Mouse (Mus musculus): ENCODE measurements at regions not wholly inside any gene's neighbourhood (a gene's known extent, or its start where the extent isn't known, plus 50 kb on each side); places are given as distances from the start of the nearest gene placed in this dataset.
A peak's percentile ranks its signal among the peaks of the same experiment; 100 is the strongest.

DNA sequence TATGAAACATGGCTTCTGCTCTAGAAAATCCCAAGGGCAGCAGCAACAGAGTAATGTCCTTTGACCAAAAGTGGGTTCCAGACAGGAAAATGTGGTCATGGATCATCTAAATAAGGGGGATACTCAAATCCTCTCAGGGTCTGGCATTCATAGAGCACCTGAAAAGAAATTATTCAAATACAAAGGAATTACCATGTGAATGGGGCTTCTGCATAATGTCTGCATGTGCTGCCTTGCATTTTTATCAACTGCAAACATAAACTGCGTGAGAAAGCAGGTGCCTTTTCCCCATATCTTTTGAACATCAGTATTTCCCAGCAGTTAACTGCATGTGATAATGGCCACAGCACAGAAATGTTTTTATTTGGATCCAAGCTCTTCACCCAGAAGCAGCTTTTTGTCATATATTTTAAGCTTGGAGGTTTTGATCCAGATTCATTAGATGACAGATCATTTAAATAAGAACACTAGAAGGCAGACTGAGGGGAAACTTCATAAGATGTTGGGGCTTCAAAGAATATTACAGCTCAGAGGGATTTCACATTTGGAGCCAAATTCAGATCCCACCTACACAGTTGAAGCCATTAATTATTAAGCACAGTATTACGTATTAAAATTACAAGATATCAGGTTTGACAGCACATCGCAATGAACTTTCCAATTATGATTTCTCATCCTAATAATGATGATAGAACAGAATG, 527.8 kb downstream of the Gm11232 start:
- DNase-seq (ENCODE audit: low spot score in 2 of 2): no peak

DNA sequence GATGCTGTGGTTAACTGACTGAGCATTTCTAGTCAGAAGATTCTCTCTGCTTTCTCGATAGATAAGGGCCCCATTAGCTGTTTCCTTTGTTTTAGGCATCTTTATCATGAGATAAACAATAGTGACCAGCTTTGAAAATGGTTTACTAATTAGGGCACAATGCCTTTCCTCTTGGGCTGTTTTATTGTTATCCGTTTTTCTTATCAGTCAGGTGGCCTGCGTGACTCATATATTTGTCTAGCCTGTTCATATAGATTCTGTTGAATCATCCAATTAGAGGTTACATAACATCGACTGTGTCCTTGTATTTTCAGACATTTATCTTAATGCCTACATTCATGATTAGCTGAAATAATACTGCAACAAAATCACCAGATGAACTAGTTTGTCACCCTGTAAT, 531.1 kb downstream of the Gm11232 start:
- DNase-seq (ENCODE audit: low spot score in 2 of 2): no peak

DNA sequence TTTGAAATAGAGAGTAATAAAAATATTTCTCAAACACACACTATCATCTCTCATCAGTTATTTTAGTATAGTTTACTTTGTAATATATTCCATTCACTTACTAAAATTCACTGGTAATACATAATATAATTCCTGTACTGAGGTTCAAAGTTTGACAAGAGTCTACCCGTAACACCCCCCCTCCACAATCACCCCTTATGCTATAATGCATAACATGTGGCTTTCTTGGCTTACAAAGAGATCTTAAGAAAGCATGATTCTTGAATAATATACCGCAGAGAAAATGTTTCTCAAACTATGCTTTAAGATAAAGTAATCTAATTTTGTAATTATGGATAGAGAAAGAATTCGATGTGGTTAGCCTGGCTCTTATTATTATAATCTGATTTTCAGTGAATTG, 539.7 kb downstream of the Gm11232 start:
- DNase-seq (ENCODE audit: low spot score in 2 of 2): no peak

DNA sequence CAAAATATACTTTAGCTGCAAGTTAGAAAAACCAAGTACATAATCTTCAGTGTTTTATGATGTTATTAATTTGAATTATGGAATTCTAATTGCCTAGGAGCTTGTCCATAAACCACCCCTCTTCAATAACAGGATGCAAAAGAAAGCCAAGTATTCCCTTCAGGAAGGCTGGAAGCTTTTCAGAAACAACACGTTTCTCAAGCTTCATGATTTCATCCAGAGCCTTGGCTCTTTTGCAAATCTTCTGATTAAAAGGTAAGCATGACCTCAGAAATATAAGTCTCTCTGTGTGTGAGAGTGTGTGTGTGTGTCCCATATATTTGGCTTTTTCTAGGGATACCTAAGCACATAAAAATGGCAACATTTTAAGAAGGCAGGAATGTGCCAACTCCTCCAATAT, 570.0 kb downstream of the Gm11232 start:
- DNase-seq (ENCODE audit: low spot score in 2 of 2): no peak

DNA sequence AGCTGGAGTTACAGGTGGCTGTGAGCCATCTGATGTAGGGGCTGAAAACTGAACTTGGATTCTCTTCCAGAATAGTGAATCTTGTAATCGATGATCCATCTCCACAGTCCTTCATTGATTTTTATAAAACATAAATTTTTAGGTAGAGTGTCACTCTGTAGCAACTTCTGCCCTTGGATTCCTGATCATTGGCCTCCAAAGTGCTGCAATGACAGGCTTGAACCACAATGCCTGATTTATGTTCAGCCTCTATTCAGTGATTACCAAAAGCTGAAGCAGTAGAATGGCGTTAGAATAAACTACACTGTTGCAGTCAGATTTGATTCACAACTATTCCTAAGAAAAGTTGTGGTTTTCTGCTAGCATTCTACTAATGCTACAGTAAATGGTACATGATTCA, 580.1 kb downstream of the Gm11232 start:
- no peak for DNase-seq (ENCODE audit: low spot score in 2 of 2)

DNA sequence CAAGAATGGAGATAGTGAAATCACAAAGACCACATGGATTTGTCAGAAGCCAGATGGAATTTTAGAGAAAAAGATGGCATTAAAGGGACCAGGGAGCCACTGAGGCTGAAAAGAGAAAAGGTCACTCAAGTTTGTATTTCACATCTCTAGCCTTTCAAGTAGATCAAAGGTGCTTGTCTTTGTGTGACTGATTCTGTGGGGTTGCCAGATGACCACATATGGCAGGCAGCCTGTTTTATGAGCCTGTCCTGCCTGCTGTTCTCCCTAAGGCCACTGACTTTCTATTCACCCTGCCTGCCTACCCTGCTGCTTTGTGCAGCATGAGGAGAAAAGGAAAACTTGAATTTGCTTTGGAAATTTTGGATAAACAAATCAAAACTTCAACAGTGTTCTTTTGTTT, 592.0 kb downstream of the Gm11232 start:
- DNase-seq (ENCODE audit: low spot score in 2 of 2): no peak

DNA sequence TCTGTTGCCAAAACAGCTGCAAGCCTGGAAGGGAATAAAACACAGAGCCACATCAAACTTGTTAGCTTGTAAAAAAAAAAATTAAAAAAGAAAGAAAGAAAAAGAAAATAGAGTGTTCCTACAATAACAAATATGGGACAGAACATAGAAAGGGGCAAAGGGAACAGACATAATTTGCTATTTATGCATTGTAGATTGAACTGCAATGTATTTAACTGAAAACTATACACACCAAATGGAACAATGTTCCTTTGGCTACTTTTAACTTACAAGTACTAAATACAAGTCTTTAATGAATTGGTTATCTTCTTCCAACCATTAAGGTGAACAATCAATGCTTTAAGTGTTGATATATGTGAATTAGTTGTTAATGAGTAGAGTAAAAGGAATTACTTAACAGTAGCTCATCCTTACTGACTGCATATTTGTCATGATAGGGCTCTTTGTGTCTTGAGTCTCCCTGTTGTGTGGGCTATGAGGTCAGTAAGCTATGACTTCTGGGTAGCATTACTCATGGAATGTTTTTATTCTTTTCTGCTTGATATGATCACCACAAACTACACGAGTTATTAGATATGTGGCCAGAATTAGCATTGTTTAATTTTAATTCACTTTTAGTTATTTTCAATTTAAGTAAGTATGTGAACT, 597.0 kb upstream of the Megf9 start:
- DNase-seq (ENCODE audit: low spot score in 2 of 2): no peak

DNA sequence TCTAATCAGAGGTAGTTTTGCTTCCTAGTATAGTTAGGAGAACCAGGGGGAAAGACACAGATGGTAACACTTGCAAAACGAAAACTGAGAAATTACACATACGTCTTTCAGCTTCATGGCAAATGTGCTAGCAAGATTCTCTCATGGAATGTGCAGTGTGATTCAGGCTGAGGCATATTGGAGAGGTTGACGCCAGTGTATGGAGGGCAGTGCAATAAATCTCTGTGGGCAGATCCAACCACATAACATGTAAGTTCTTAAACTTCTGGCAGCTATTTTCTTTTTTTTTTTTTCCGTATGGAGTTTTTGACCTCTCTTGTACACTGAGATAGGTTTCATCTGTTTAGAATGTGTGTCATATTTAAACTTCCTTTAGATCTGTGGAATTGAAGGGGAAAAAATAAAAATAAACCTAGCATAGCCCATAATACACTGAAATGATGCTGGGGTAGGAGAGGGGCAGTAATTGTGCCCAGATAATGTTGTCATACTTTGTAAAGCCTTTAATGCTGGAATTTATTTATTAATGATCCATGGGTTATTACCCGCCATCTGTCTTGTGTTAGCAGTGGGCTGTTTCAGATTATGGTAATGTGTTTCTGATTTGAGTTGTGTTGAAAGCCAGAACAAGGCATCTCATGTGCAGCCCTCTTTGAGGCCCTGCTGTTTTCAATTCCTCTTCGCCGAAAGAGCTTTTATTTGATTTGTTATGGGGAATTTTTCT, 596.3 kb upstream of the Megf9 start:
- DNase-seq (ENCODE audit: low spot score in 2 of 2): peak; percentile 1 to 33

DNA sequence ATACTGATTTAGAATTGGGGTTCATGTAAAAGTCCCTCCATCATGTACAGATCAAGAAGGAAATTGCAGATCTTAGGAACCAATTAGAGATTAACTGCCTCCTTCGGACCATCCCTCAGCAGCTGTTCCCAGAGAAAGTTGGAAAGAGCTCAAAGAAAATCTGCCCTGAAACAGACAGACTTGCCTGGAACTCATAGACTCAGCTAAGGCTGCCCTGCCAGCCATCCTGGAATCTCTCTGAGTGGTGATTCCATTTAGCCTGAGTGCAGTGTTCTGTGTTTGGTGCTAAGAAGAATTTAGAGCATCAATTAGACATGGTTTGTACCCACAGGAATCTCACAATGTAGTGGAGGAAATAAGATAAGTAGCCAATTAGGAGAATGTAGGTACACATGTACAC, 594.5 kb upstream of the Megf9 start:
- peak in 1 of 2 experiments; percentile 1 for DNase-seq (ENCODE audit: low spot score in 2 of 2)
